Mouse (Mus musculus): ENCODE results near the gene Sinhcaf.

- no peak for TF ChIP-seq POLR2A (IDR thresholded peaks at IDR 0.05; ENCODE audit: low read depth, low read length)
- TF ChIP-seq POLR2AphosphoS2 (IDR thresholded peaks at IDR 0.05; ENCODE audit: low read depth, low read length), result no peak
- TF ChIP-seq ZNF384 (IDR thresholded peaks at IDR 0.05; ENCODE audit: low read depth, low read length), result no peak
- no peak for TF ChIP-seq CTCF (conservative IDR thresholded peaks at IDR 0.05 in 1 of 2, IDR thresholded peaks at IDR 0.05 in 1 of 2; ENCODE audit: low read depth in 2 of 2, low read length in 2 of 2)
- no peak for TF ChIP-seq ZKSCAN1 (IDR thresholded peaks at IDR 0.05; ENCODE audit: borderline replicate concordance, low read depth, low read length)
- no peak for TF ChIP-seq SIN3A (IDR thresholded peaks at IDR 0.05; ENCODE audit: low read length)
- TF ChIP-seq SMC3 (IDR thresholded peaks at IDR 0.05; ENCODE audit: low read depth, low read length), result no peak
- TF ChIP-seq E2F4 (IDR thresholded peaks at IDR 0.05; ENCODE audit: insufficient replicate concordance, low read depth, low read length), result no peak
These were observed 9.6 kb upstream of the Sinhcaf start for GRCm38 (mm10) chr6:148955641-148956420.

Data from CH12.LX (cell line).